8 mouse cellular contexts compared by ENCODE assay signal in genomic region chr12:24841115-24841879, GRCm38 (mm10). TPM values are rescaled to one million over a fixed set of nuclear protein-coding genes. Genes with fewer than 3 reads are reported as not detected.
A peak's percentile ranks its signal among the peaks of the same experiment; 100 is the strongest.
DNase-seq lines count a peak whose midpoint lies in the region; ATAC-seq lines count a peak whose summit lies in the region.

No protein-coding gene starts in this region.

- H3K4me1 ChIP-seq in heart, embryonic 11.5 days (ENCODE audit: control insufficient read depth, insufficient read depth, low read length), result peaks cover 59% of the 10 kb centered on the region
- H3K4me1 ChIP-seq in midbrain, embryonic 12.5 days, result peaks cover 58% of the 10 kb centered on the region
- H3K4me1 ChIP-seq in midbrain, embryonic 16.5 days (ENCODE audit: control insufficient read depth, insufficient read depth, low read length), result peaks cover 31% of the 10 kb centered on the region
- H3K4me1 ChIP-seq in heart, embryonic 16.5 days (ENCODE audit: control insufficient read depth, insufficient read depth, low read length), result peaks cover 42% of the 10 kb centered on the region
- H3K4me1 ChIP-seq in neural tube, embryonic 12.5 days, result peaks cover 49% of the 10 kb centered on the region

- no peak overlapping the region for H3K4me3 ChIP-seq in heart, embryonic 11.5 days (ENCODE audit: low read depth, low read length)
- no peak overlapping the region for H3K4me3 ChIP-seq in midbrain, embryonic 12.5 days
- no peak overlapping the region for H3K4me3 ChIP-seq in midbrain, embryonic 16.5 days (ENCODE audit: low read depth, low read length)
- H3K4me3 ChIP-seq in heart, embryonic 16.5 days (ENCODE audit: low read length), result no peak overlapping the region
- H3K4me3 ChIP-seq in neural tube, embryonic 12.5 days, result no peak overlapping the region

- no peak overlapping the region for H3K9ac ChIP-seq in heart, embryonic 11.5 days (ENCODE audit: low read depth, low read length)
- no peak overlapping the region for H3K9ac ChIP-seq in midbrain, embryonic 12.5 days (replicated peaks)
- no peak overlapping the region for H3K9ac ChIP-seq in midbrain, embryonic 16.5 days (ENCODE audit: low read depth, low read length)
- no peak overlapping the region for H3K9ac ChIP-seq in heart, embryonic 16.5 days (ENCODE audit: low read length)
- H3K9ac ChIP-seq in neural tube, embryonic 12.5 days, result no peak overlapping the region

- H3K27me3 ChIP-seq in heart, embryonic 11.5 days (ENCODE audit: control insufficient read depth, insufficient read depth, low read length), result no peaks in the 10 kb centered on the region
- H3K27me3 ChIP-seq in midbrain, embryonic 12.5 days, result no peaks in the 10 kb centered on the region
- no peaks in the 10 kb centered on the region for H3K27me3 ChIP-seq in midbrain, embryonic 16.5 days (ENCODE audit: control insufficient read depth, insufficient read depth, low read depth, low read length)
- no peaks in the 10 kb centered on the region for H3K27me3 ChIP-seq in heart, embryonic 16.5 days (ENCODE audit: control insufficient read depth, insufficient read depth, low read length)
- no peaks in the 10 kb centered on the region for H3K27me3 ChIP-seq in neural tube, embryonic 12.5 days (replicated peaks)

- no peak; the same call in 1 of the 2 replicates for ATAC-seq in heart, embryonic 11.5 days (replicated peaks; ENCODE audit: insufficient number of reproducible peaks, low FRiP score, low TSS enrichment)
- 0 out of 2 replicates have a peak, but pooled peaks have one; percentile 38 for ATAC-seq in midbrain, embryonic 12.5 days (ENCODE audit: low FRiP score, low read depth)
- ATAC-seq in midbrain, embryonic 16.5 days, result no peak
- no peak; the same call in 1 of the 2 replicates for ATAC-seq in heart, embryonic 16.5 days (replicated peaks; ENCODE audit: extremely low read depth, insufficient read depth, low FRiP score)
- 0 out of 2 replicates have a peak, but pooled peaks have one; percentile 25 for ATAC-seq in neural tube, embryonic 12.5 days (ENCODE audit: low FRiP score, low read depth)

- no peaks in the 10 kb centered on the region for H3K9me3 ChIP-seq in heart, embryonic 11.5 days (replicated peaks; ENCODE audit: control insufficient read depth, low read length)
- no peaks in the 10 kb centered on the region for H3K9me3 ChIP-seq in midbrain, embryonic 12.5 days
- H3K9me3 ChIP-seq in midbrain, embryonic 16.5 days (replicated peaks; ENCODE audit: control insufficient read depth, low read length, poor library complexity, severe bottlenecking), result no peaks in the 10 kb centered on the region
- no peaks in the 10 kb centered on the region for H3K9me3 ChIP-seq in heart, embryonic 16.5 days (replicated peaks; ENCODE audit: control insufficient read depth, low read length)
- H3K9me3 ChIP-seq in neural tube, embryonic 12.5 days, result no peaks in the 10 kb centered on the region

- H3K36me3 ChIP-seq in heart, embryonic 11.5 days (ENCODE audit: control insufficient read depth, insufficient read depth, low read length), result no peaks in the 10 kb centered on the region
- H3K36me3 ChIP-seq in midbrain, embryonic 12.5 days, result no peaks in the 10 kb centered on the region
- no peaks in the 10 kb centered on the region for H3K36me3 ChIP-seq in midbrain, embryonic 16.5 days (ENCODE audit: control insufficient read depth, insufficient read depth, low read length)
- H3K36me3 ChIP-seq in heart, embryonic 16.5 days (ENCODE audit: control insufficient read depth, insufficient read depth), result no peaks in the 10 kb centered on the region
- no peaks in the 10 kb centered on the region for H3K36me3 ChIP-seq in neural tube, embryonic 12.5 days

- DNase-seq in heart, adult 11 months, result peak; percentile 72
- DNase-seq in urinary bladder, postnatal 36 days (ENCODE audit: low spot score in 2 of 2), result no peak
- no peak for DNase-seq in urinary bladder, adult 18-20 months (ENCODE audit: low spot score in 2 of 2)

- WGBS in heart, embryonic 11.5 days (ENCODE audit: insufficient replicate concordance), result 54% methylated on average over 9 of the region's 9 CpGs
- WGBS in midbrain, embryonic 12.5 days, result 71% methylated on average over 9 of the region's 9 CpGs
- WGBS in midbrain, embryonic 16.5 days, result 58% methylated on average over 9 of the region's 9 CpGs
- WGBS in heart, embryonic 16.5 days, result 56% methylated on average over 9 of the region's 9 CpGs
- WGBS in neural tube, embryonic 12.5 days, result 60% methylated on average over 9 of the region's 9 CpGs

- no peak overlapping the region for H3K27ac ChIP-seq in heart, embryonic 11.5 days (ENCODE audit: low read depth, low read length)
- H3K27ac ChIP-seq in midbrain, embryonic 12.5 days (replicated peaks), result no peak overlapping the region
- H3K27ac ChIP-seq in midbrain, embryonic 16.5 days (ENCODE audit: low read length), result no peak overlapping the region
- H3K27ac ChIP-seq in heart, embryonic 16.5 days (ENCODE audit: low read length), result peak overlapping the region; percentile 49; the same call in 1 of the 2 replicates
- no peak overlapping the region for H3K27ac ChIP-seq in neural tube, embryonic 12.5 days

- H3K4me2 ChIP-seq in heart, embryonic 11.5 days, result no peak overlapping the region
- H3K4me2 ChIP-seq in midbrain, embryonic 12.5 days (replicated peaks), result no peak overlapping the region
- H3K4me2 ChIP-seq in midbrain, embryonic 16.5 days (ENCODE audit: low read length), result no peak overlapping the region
- H3K4me2 ChIP-seq in heart, embryonic 16.5 days (ENCODE audit: low read depth, low read length), result peak overlapping the region; percentile 4; the same call in 1 of the 2 replicates
- no peak overlapping the region for H3K4me2 ChIP-seq in neural tube, embryonic 12.5 days (replicated peaks)

RNA-seq across cellular contexts. Expression of gene Mboat2, which starts 10.6 kb away (rescaled TPM):
- 39.1 and 40.1 TPM in 2 replicates for polyA plus RNA-seq in heart, embryonic 11.5 days (2014; fragmentation: Nextera tagmentation; extraction: Ambion mirVana)
- polyA plus RNA-seq in midbrain, embryonic 12.5 days (2016; fragmentation: Nextera tagmentation; extraction: Ambion mirVana), result 66.7 and 69.5 TPM in 2 replicates
- 69.0 and 74.4 TPM in 2 replicates for polyA plus RNA-seq in midbrain, embryonic 16.5 days (2015; fragmentation: Nextera tagmentation; extraction: Ambion mirVana)
- 28.8 and 29.9 TPM in 2 replicates for polyA plus RNA-seq in heart, embryonic 16.5 days (2015; fragmentation: Nextera tagmentation; extraction: Ambion mirVana)
- 56.9 and 62.1 TPM in 2 replicates for polyA plus RNA-seq in neural tube, embryonic 12.5 days (2016; fragmentation: Nextera tagmentation; extraction: Ambion mirVana)

Comparison
In these comparisons a context has a peak if more than half of its experiments do, and no peak if none do; other contexts are left out.
1. ATAC-seq: peak in midbrain, embryonic 12.5 days (single experiment) and neural tube, embryonic 12.5 days (single experiment); none in heart, embryonic 11.5 days (single experiment), midbrain, embryonic 16.5 days (single experiment) and heart, embryonic 16.5 days (single experiment).